Mouse (Mus musculus): ENCODE measurements around the gene Fsd1. TPM values are rescaled to one million over a fixed set of nuclear protein-coding genes. Genes with fewer than 3 reads are reported as not detected.

Fsd1 gene
- polyA plus RNA-seq, 1 experiment from 2014 or later, result 13.7 TPM

DNA sequence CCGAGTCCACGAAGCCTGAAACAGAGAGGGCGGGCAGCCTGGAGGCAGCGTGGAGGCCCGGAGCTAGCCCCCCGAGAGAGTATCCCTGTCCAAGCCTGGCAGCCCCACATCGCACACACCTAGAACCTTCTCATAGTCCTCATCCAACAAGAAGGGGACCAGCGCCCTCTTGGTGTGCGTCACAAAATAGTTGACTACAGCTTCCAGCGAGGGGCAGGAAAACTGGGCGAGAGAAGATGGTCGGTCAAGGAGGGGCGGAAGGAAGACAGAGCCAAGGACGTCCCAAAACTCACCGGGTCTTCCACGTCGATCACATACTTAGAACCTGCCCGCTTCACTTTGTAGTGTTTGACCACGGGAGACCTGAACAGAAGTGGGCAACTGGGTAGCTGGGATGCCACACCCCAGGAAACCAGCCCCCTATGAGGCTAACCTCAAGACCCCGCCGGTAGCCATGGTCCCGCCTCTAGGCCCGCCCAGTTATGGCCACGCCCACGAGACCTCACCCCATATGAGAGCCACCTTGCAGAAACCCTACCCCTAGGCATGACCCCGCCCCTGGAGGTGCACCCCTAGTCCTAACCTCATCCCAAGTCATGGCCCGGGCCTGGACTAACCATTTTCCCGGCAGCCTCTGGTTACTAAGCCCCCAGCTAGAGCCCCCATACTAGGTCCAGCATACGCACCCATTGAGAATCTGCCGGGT, 13.6 kb downstream of the Fsd1 start:
- Histone ChIP-seq H3K4me3 (ENCODE audit: low read depth, low read length) (no peak overlapping the region; the same call in 1 of the 2 replicates), H3K9ac (replicated peaks; ENCODE audit: low read depth, low read length) (no peak overlapping the region)

DNA sequence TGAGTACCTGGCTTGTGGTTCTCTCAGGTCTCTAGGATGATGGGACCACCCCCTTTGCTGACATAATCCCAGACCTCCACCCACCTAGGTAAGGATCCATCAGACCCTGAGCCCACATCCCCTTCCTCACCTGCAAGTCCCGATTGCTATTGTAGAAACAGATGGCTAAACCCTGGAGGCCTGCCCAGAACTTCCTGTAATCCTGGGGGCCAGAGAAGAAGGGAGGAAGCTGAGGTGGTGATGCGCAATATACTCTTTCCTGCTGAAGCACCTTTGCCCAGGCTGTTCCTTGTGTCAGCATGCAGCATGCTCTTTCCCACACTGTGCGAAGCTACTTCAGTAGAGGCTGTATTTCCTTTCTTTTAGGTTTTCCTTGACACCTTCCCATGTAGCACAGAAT, 16.7 kb downstream of the Fsd1 start:
- no peaks in the 10 kb centered on the region for H3K36me3 ChIP-seq (ENCODE audit: control insufficient read depth, insufficient read depth, low read length)
- ATAC-seq (ENCODE audit: insufficient number of reproducible peaks, insufficient read depth, low FRiP score, low read depth), result no peak

More for the DNA sequence above, 13.6 kb downstream of the Fsd1 start:
- Histone ChIP-seq H3K27me3 (ENCODE audit: control insufficient read depth, insufficient read depth, low read length) (no peaks in the 10 kb centered on the region), H3K36me3 (ENCODE audit: control insufficient read depth, insufficient read depth, low read length) (0 out of 2 replicates have a peak, but pooled peaks cover 4% of the 10 kb centered on the region), H3K4me2 (replicated peaks; ENCODE audit: low read depth, low read length) (peak overlapping the region; percentile 10; the same call in 1 of the 2 replicates), H3K9me3 (ENCODE audit: control insufficient read depth, low read depth, low read length) (no peaks in the 10 kb centered on the region), H3K27ac (ENCODE audit: low read length) (no peak overlapping the region), H3K4me1 (ENCODE audit: control insufficient read depth, insufficient read depth, low read length) (no peaks in the 10 kb centered on the region)
- ATAC-seq (ENCODE audit: insufficient number of reproducible peaks, insufficient read depth, low FRiP score, low read depth), result no peak
- WGBS, result 10% methylated on average over 30 of the region's 30 CpGs

GRCm38 (mm10) chr17:56005415-56006061, 19.2 kb downstream of the Fsd1 start, which contains the start of the genes Stap2 and Mpnd:
Gene Stap2 (minus strand): TSS chr17:56005584.
Gene Mpnd (plus strand): TSS chr17:56005711.
- WGBS, result 27% methylated on average over 13 of the region's 13 CpGs
- no peak for ATAC-seq (ENCODE audit: insufficient number of reproducible peaks, insufficient read depth, low FRiP score, low read depth)
- H3K9me3 ChIP-seq (ENCODE audit: control insufficient read depth, low read depth, low read length), result no peaks in the 10 kb centered on the region
- no peaks in the 10 kb centered on the region for H3K36me3 ChIP-seq (ENCODE audit: control insufficient read depth, insufficient read depth, low read length)
- H3K9ac ChIP-seq (replicated peaks; ENCODE audit: low read depth, low read length), result no peak within 1 kb of the TSS
- H3K4me2 ChIP-seq (replicated peaks; ENCODE audit: low read depth, low read length), result peak within 1 kb of the TSS; percentile 31
- H3K27me3 ChIP-seq (ENCODE audit: control insufficient read depth, insufficient read depth, low read length), result no peaks in the 10 kb centered on the region
- peaks cover 9% of the 10 kb centered on the region for H3K4me1 ChIP-seq (ENCODE audit: control insufficient read depth, insufficient read depth, low read length)
- H3K27ac ChIP-seq (ENCODE audit: low read length), result no peak within 1 kb of the TSS
- peak within 1 kb of the TSS; percentile 10; the same call in 1 of the 2 replicates for H3K4me3 ChIP-seq (ENCODE audit: low read depth, low read length)

More for the DNA sequence above, 16.7 kb downstream of the Fsd1 start:
- H3K27ac ChIP-seq (ENCODE audit: low read length), result no peak overlapping the region
- no peak overlapping the region for H3K4me2 ChIP-seq (replicated peaks; ENCODE audit: low read depth, low read length)
- WGBS, result 81% methylated on average over 3 of the region's 3 CpGs
- no peak overlapping the region for H3K4me3 ChIP-seq (ENCODE audit: low read depth, low read length)
- no peaks in the 10 kb centered on the region for H3K27me3 ChIP-seq (ENCODE audit: control insufficient read depth, insufficient read depth, low read length)
- no peaks in the 10 kb centered on the region for H3K4me1 ChIP-seq (ENCODE audit: control insufficient read depth, insufficient read depth, low read length)
- H3K9ac ChIP-seq (replicated peaks; ENCODE audit: low read depth, low read length), result no peak overlapping the region
- H3K9me3 ChIP-seq (ENCODE audit: control insufficient read depth, low read depth, low read length), result no peaks in the 10 kb centered on the region

DNA sequence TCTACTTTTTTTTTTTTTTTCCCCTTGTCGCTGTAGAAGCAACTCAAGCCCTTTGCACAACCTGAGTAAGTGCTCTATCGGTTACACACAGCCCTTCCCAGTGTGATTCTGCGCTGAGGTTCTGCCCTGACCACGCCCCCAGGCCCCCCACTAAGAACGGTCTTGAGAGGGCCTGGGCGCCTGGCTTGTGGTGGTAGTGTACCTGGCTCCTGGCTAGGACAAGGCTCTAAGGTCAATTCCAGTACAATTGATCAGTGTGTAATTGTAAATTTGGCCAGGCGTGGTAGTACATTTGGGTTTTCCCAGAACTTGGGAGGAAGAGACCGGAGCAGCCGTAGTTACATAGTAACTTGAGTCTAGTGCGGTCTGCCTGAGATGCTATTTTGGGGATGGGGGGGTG, 20.6 kb downstream of the Fsd1 start:
- no peak overlapping the region for H3K4me3 ChIP-seq (ENCODE audit: low read depth, low read length)
- H3K9me3 ChIP-seq (ENCODE audit: control insufficient read depth, low read depth, low read length), result no peaks in the 10 kb centered on the region
- peaks cover 11% of the 10 kb centered on the region for H3K4me1 ChIP-seq (ENCODE audit: control insufficient read depth, insufficient read depth, low read length)
- 51% methylated on average over 10 of the region's 10 CpGs for WGBS
- no peak overlapping the region for H3K27ac ChIP-seq (ENCODE audit: low read length)
- no peak overlapping the region for H3K4me2 ChIP-seq (replicated peaks; ENCODE audit: low read depth, low read length)
- no peak for ATAC-seq (ENCODE audit: insufficient number of reproducible peaks, insufficient read depth, low FRiP score, low read depth)
- no peaks in the 10 kb centered on the region for H3K27me3 ChIP-seq (ENCODE audit: control insufficient read depth, insufficient read depth, low read length)
- H3K36me3 ChIP-seq (ENCODE audit: control insufficient read depth, insufficient read depth, low read length), result peaks cover 8% of the 10 kb centered on the region
- no peak overlapping the region for H3K9ac ChIP-seq (replicated peaks; ENCODE audit: low read depth, low read length)

DNA sequence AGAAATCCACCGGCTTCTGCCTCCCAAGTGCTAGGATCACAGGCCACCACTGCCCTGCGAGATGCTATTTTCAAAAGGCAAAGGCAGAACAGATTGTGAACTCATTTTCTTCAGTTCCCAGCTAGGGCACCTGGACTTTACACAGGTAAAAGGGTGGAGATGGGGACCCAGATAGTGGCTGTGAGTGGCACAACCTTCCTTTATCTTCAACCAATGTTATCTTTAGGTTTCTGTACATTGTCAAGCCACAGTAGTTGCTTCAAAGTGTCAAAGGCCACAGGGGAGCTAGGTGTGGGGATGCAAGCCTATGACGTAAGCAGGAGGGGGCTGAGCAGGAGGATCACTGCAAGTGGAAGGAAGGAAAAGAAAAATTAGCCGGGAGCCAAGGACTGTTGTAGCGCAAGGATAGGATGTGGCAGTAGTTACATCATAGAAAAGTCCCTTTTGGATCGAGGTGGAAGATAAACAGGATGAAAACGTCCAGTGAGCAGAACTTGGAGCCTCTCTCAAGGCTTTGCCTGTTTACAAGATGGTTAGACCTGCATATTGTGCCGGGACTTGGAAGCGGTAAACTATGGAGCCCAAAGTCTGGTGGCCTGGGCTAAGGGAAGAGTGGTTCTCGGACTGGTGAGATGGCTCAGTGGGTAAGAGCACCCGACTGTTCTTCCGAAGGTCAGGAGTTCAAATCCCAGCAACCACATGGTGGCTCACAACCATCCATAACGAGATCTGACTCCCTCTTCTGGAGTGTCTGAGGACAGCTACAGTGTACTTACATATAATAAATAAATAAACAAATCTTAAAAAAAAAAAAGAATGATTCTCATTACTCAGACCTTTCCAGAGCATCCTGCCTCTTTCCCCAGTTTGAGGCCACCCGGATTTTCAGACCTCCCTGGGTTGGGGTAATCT, 21.4 kb downstream of the Fsd1 start:
- Histone ChIP-seq H3K36me3 (ENCODE audit: control insufficient read depth, insufficient read depth, low read length) (peaks cover 14% of the 10 kb centered on the region), H3K4me2 (replicated peaks; ENCODE audit: low read depth, low read length) (peak overlapping the region; percentile 89), H3K4me1 (ENCODE audit: control insufficient read depth, insufficient read depth, low read length) (peaks cover 11% of the 10 kb centered on the region), H3K27ac (ENCODE audit: low read length) (peak overlapping the region; percentile 75), H3K27me3 (ENCODE audit: control insufficient read depth, insufficient read depth, low read length) (no peaks in the 10 kb centered on the region), H3K9me3 (ENCODE audit: control insufficient read depth, low read depth, low read length) (no peaks in the 10 kb centered on the region), H3K9ac (replicated peaks; ENCODE audit: low read depth, low read length) (0 out of 2 replicates have a peak overlapping the region, but pooled peaks have one; percentile 26), H3K4me3 (ENCODE audit: low read depth, low read length) (peak overlapping the region; percentile 70)
- 17% methylated on average over 13 of the region's 14 CpGs for WGBS
- ATAC-seq (ENCODE audit: insufficient number of reproducible peaks, insufficient read depth, low FRiP score, low read depth), result no peak; the same call in 1 of the 2 replicates

- Histone ChIP-seq H3K27me3 (ENCODE audit: control insufficient read depth, insufficient read depth, low read length) (no peaks in the 10 kb centered on the region), H3K27ac (ENCODE audit: low read length) (peak overlapping the region; percentile 84), H3K4me3 (ENCODE audit: low read depth, low read length) (peak overlapping the region; percentile 70), H3K36me3 (ENCODE audit: control insufficient read depth, insufficient read depth, low read length) (peaks cover 19% of the 10 kb centered on the region), H3K9me3 (ENCODE audit: control insufficient read depth, low read depth, low read length) (no peaks in the 10 kb centered on the region), H3K4me1 (ENCODE audit: control insufficient read depth, insufficient read depth, low read length) (peaks cover 11% of the 10 kb centered on the region), H3K4me2 (replicated peaks; ENCODE audit: low read depth, low read length) (peak overlapping the region; percentile 89), H3K9ac (replicated peaks; ENCODE audit: low read depth, low read length) (peak overlapping the region; percentile 67; the same call in 1 of the 2 replicates)
- 1% methylated on average over 21 of the region's 21 CpGs for WGBS
- peak; percentile 93 for ATAC-seq (ENCODE audit: insufficient number of reproducible peaks, insufficient read depth, low FRiP score, low read depth)
Observed at GRCm38 (mm10) chr17:56008356-56009087, 22.2 kb downstream of the Fsd1 start.

DNA sequence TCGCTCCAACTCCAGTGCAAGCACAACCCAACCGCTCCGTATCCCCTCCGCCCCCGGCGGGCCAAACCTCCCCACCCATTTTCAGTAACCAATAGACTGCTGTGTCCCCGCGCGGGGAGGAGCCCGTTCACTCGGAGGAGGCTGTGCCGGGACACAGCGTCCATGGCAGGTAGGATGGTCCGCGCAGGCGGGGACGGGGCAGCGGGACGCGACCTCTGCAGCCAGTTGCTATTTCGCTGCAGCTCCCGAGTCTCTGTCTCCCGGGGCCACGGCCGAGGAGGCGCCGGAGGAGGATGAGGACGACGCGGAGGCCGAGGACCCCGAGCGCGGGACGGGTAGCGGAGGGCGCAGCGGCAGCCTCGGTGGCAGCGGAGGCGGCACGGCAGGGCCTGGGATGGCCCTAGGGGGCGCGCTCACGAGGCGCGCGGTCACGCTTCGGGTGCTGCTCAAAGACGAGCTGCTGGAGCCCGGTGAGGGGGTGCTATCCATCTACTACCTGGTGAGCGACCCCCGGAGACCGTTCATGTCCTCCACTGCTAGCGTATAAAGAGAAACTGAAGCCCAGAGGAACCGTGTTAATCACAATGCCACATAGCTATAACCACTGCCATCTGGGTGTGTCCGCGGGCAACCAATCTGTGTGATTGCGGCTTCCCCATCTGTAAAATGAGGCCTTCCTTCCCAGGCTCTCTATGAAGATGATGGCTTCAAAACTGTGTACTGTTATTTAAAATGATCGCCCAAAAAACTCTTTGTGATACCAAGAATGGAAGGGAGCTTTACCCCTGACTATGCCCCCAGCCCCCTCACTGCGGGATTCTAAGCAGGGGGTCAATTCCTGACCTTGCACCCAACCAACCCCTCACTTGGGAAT, 23.0 kb downstream of the Fsd1 start:
- peaks cover 11% of the 10 kb centered on the region for H3K4me1 ChIP-seq (ENCODE audit: control insufficient read depth, insufficient read depth, low read length)
- H3K4me2 ChIP-seq (replicated peaks; ENCODE audit: low read depth, low read length), result peak overlapping the region; percentile 89
- WGBS, result 1% methylated on average over 62 of the region's 62 CpGs
- peaks cover 19% of the 10 kb centered on the region for H3K36me3 ChIP-seq (ENCODE audit: control insufficient read depth, insufficient read depth, low read length)
- peak overlapping the region; percentile 70 for H3K4me3 ChIP-seq (ENCODE audit: low read depth, low read length)
- H3K27ac ChIP-seq (ENCODE audit: low read length), result peak overlapping the region; percentile 84
- no peaks in the 10 kb centered on the region for H3K27me3 ChIP-seq (ENCODE audit: control insufficient read depth, insufficient read depth, low read length)
- H3K9me3 ChIP-seq (ENCODE audit: control insufficient read depth, low read depth, low read length), result no peaks in the 10 kb centered on the region
- peak; percentile 90 for ATAC-seq (ENCODE audit: insufficient number of reproducible peaks, insufficient read depth, low FRiP score, low read depth)
- peak overlapping the region; percentile 67 for H3K9ac ChIP-seq (replicated peaks; ENCODE audit: low read depth, low read length)

All from stomach, embryonic 14.5 days (tissue).